Mouse (Mus musculus) liver, adult 2 months (tissue): ENCODE results near the gene Olfr789.

Experiments
- CTCF ChIP-seq: fragments of 200-500 bp; IDR thresholded peaks from 2 replicates; pipeline ENCODE4 v1.5.1; 2011; ENCODE audit warnings: low read depth, low read length, control low read depth
- POLR2A ChIP-seq: fragments of 200-500 bp; IDR thresholded peaks from 2 replicates; pipeline ENCODE4 v1.6.1; 2011; ENCODE audit warnings: low read length, control low read depth; ENCODE audit not compliant: insufficient read depth; ENCODE audit errors: extremely low read depth

GRCm38 (mm10) chr10:129538862-129539261, 54.3 kb downstream of the Olfr789 start, which contains the start of gene Olfr792:
- TF ChIP-seq POLR2A (no peak), CTCF (no peak)
